Mouse (Mus musculus) heart, postnatal 14 days (tissue): ENCODE results near the gene Mfsd11. TPM values are rescaled to one million over a fixed set of nuclear protein-coding genes. Genes with fewer than 3 reads are reported as not detected.

Experiments
- DNase-seq, 2 experiments: peaks; one replicate each; pipeline ENCODE4 v3.0.0; 2021 to 2022
- intact Hi-C: fragments of 180-260 bp; cut with DNase I; formaldehyde crosslinking; loops from one replicate; pipeline ENCODE4 v1.15.1; 2025
- long read RNA-seq, 2 experiments: library from polyadenylated mRNA; stranded (forward); transcript quantifications; one replicate each; pipeline ENCODE4 v2.0.0; 2021
- total RNA-seq, 2 experiments: library from RNA; stranded (reverse); gene quantifications; 2 replicates each; pipeline ENCODE4 v1.2.3; 2021

The Mfsd11 gene
- 10 to 100 TPM; 39.8 to 40.4 TPM for total RNA-seq
- long read RNA-seq, experiment 1, transcript Mfsd11-201 (13 exons, 3,298 nt): major isoform, 18 of 52 reads
- long read RNA-seq, experiment 1, partial matches to known transcripts: 6 of 52 reads
- long read RNA-seq, experiment 1, other reads (novel, unspliced or antisense): 26 of 52 reads
- long read RNA-seq, experiment 2, transcript Mfsd11-201 (13 exons, 3,298 nt): major isoform, 13 of 30 reads
- long read RNA-seq, experiment 2, partial matches to known transcripts: 3 of 30 reads
- long read RNA-seq, experiment 2, other reads (novel, unspliced or antisense): 14 of 30 reads

GRCm38 (mm10) chr11:116852291-116852890 is at the start of gene Mfsd11:
TSS of gene Mfsd11 (plus strand) at chr11:116852440.
- DNase-seq: peak; percentile 85 to 86
- intact Hi-C loops: no loop called here

GRCm38 (mm10) chr11:116802709-116803108 is 49.5 kb upstream of the Mfsd11 start:
- intact Hi-C loops: loop anchor here (5.0 to 10.0 kb wide), 3 partner anchors 105 to 248 kb away; no protein-coding TSS in a partner anchor
- DNase-seq: no peak

GRCm38 (mm10) chr11:116806136-116807071 is 45.8 kb upstream of the Mfsd11 start:
- intact Hi-C loops: loop anchor here (10.0 kb wide), 2 partner anchors 132 to 252 kb away; no protein-coding TSS in a partner anchor
- peak in 1 of 2 experiments; percentile 42 for DNase-seq

- DNase-seq: peak in 1 of 2 experiments; percentile 14
- intact Hi-C loops: loop anchor here (10.0 kb wide), 2 partner anchors 132 to 252 kb away; no protein-coding TSS in a partner anchor
Measured at GRCm38 (mm10) chr11:116807116-116807515, 45.1 kb upstream of the Mfsd11 start.

GRCm38 (mm10) chr11:116807526-116807925 is 44.7 kb upstream of the Mfsd11 start:
- DNase-seq: no peak
- intact Hi-C loops: loop anchor here (10.0 kb wide), 2 partner anchors 133 to 253 kb away; no protein-coding TSS in a partner anchor

- intact Hi-C loops: loop anchor here (1.0 to 10.0 kb wide), 3 partner anchors 133 to 253 kb away; no protein-coding TSS in a partner anchor
- peak; percentile 85 to 92 for DNase-seq
Measured at GRCm38 (mm10) chr11:116807938-116808606, 44.2 kb upstream of the Mfsd11 start.

- no peak for DNase-seq
Measured at GRCm38 (mm10) chr11:116808811-116809395, 43.3 kb upstream of the Mfsd11 start.

GRCm38 (mm10) chr11:116809520-116809919 is 42.7 kb upstream of the Mfsd11 start:
- DNase-seq: no peak
- intact Hi-C loops: loop anchor here (10.0 kb wide), 2 partner anchors 135 to 255 kb away; no protein-coding TSS in a partner anchor

More at GRCm38 (mm10) chr11:116808811-116809395, 43.3 kb upstream of the Mfsd11 start:
- intact Hi-C loops: loop anchor here (1.0 to 10.0 kb wide), 3 partner anchors 134 to 254 kb away; no protein-coding TSS in a partner anchor

- intact Hi-C loops: no loop called here
- no peak for DNase-seq
Measured at GRCm38 (mm10) chr11:116810528-116810927, 41.7 kb upstream of the Mfsd11 start.

- intact Hi-C loops: no loop called here
- DNase-seq: peak; percentile 56 to 68
Measured at GRCm38 (mm10) chr11:116810983-116811901, 41.0 kb upstream of the Mfsd11 start.

- peak; percentile 61 to 63 for DNase-seq
- intact Hi-C loops: no loop called here
Measured at GRCm38 (mm10) chr11:116812793-116813529, 39.3 kb upstream of the Mfsd11 start.

- intact Hi-C loops: no loop called here
- DNase-seq: no peak
Measured at GRCm38 (mm10) chr11:116813610-116814009, 38.6 kb upstream of the Mfsd11 start.

- intact Hi-C loops: no loop called here
- peak; percentile 78 to 80 for DNase-seq
Measured at GRCm38 (mm10) chr11:116814076-116814883, 38.0 kb upstream of the Mfsd11 start.

- peak in 1 of 2 experiments; percentile 44 for DNase-seq
- intact Hi-C loops: no loop called here
Measured at GRCm38 (mm10) chr11:116814884-116815415, 37.3 kb upstream of the Mfsd11 start.

GRCm38 (mm10) chr11:116816769-116817168 is 35.5 kb upstream of the Mfsd11 start:
- intact Hi-C loops: no loop called here

GRCm38 (mm10) chr11:116817567-116817966 is 34.7 kb upstream of the Mfsd11 start:
- DNase-seq: no peak
- intact Hi-C loops: no loop called here

More at GRCm38 (mm10) chr11:116816769-116817168, 35.5 kb upstream of the Mfsd11 start:
- peak in 1 of 2 experiments; percentile 55 for DNase-seq
